Mouse (Mus musculus) CH12.LX (cell line): ENCODE measurements around the gene Rims3. TPM values are rescaled to one million over a fixed set of nuclear protein-coding genes. Genes with fewer than 3 reads are reported as not detected.

Experiments
- DNase-seq: peaks from one replicate; pipeline ENCODE4 v3.0.0-alpha.2; 2013; ENCODE audit errors: extremely low read depth
- H3K27ac ChIP-seq: 2 replicates; pipeline ENCODE4 v1.5.1; 2012; ENCODE audit warnings: low read depth, mild to moderate bottlenecking, control low read depth, moderate library complexity; ENCODE audit not compliant: insufficient read depth
- H3K27me3 ChIP-seq: replicated peaks from 2 replicates; pipeline ENCODE3; 2012; ENCODE audit warnings: inconsistent platforms
- H3K36me3 ChIP-seq, 2 experiments: replicated peaks in 1 of 2; 2 replicates each; pipeline versions ENCODE3 to v1.6.1; 2012; ENCODE audit warnings: inconsistent platforms in 1 of 2, low read length in 1 of 2, mild to moderate bottlenecking in 1 of 2, mixed read lengths in 1 of 2, moderate library complexity in 1 of 2; ENCODE audit not compliant: control insufficient read depth in 1 of 2, insufficient read depth in 1 of 2
- H3K4me1 ChIP-seq, 2 experiments: 2 replicates each; pipeline ENCODE4 v1.6.1; 2012; ENCODE audit warnings: inconsistent platforms in 1 of 2, moderate library complexity in 1 of 2; ENCODE audit not compliant: insufficient read depth in 2 of 2, control insufficient read depth in 1 of 2
- H3K4me2 ChIP-seq: 2 replicates; pipeline ENCODE4 v1.6.1; 2012; ENCODE audit warnings: low read depth, mild to moderate bottlenecking, control low read depth; ENCODE audit not compliant: poor library complexity, insufficient read depth, severe bottlenecking
- H3K4me3 ChIP-seq, 3 experiments: fragments of 150-350 bp in 1 of 3; sonication (generic) in 1 of 3; replicated peaks in 1 of 3; 2 replicates each; pipeline versions ENCODE3 to v1.5.1; 2011 to 2012; ENCODE audit warnings: low read depth in 2 of 3, low read length in 2 of 3, mild to moderate bottlenecking in 2 of 3, moderate library complexity in 2 of 3, control low read depth in 1 of 3, improper control_type of control experiment in 1 of 3, inconsistent platforms in 1 of 3, mixed read lengths in 1 of 3; ENCODE audit not compliant: poor library complexity in 1 of 3
- H3K79me2 ChIP-seq: replicated peaks from 2 replicates; pipeline ENCODE4 v1.6.1; 2012; ENCODE audit warnings: mild to moderate bottlenecking, moderate library complexity; ENCODE audit not compliant: control insufficient read depth, poor library complexity, insufficient read depth, severe bottlenecking; ENCODE audit errors: extremely low read depth
- H3K9ac ChIP-seq: 2 replicates; pipeline ENCODE4 v1.6.1; 2012; ENCODE audit warnings: low read depth, mild to moderate bottlenecking, control low read depth, moderate library complexity; ENCODE audit not compliant: insufficient read depth
- H3K9me3 ChIP-seq: replicated peaks from 2 replicates; pipeline ENCODE3; 2012; ENCODE audit warnings: low read length, inconsistent platforms, mixed read lengths
- BHLHE40 ChIP-seq: IDR thresholded peaks from 2 replicates; pipeline ENCODE4 v1.6.1; 2011; ENCODE audit warnings: mild to moderate bottlenecking, low read depth, low read length, improper control_type of control experiment
- CHD1 ChIP-seq: IDR thresholded peaks from 2 replicates; pipeline ENCODE4 v1.6.1; 2012; ENCODE audit warnings: low read depth, low read length, improper control_type of control experiment, inconsistent platforms
- CHD2 ChIP-seq: IDR thresholded peaks from 2 replicates; pipeline ENCODE4 v1.6.1; 2011; ENCODE audit warnings: low read length, improper control_type of control experiment
- CTCF ChIP-seq, 2 experiments: IDR thresholded peaks in 1 of 2; conservative IDR thresholded peaks in 1 of 2; 2 replicates each; pipeline ENCODE4 v1.5.1; 2011 to 2012; ENCODE audit warnings: low read depth in 2 of 2, low read length in 2 of 2, improper control_type of control experiment in 1 of 2, inconsistent platforms in 1 of 2, mild to moderate bottlenecking in 1 of 2, moderate library complexity in 1 of 2
- E2F4 ChIP-seq: IDR thresholded peaks from 2 replicates; pipeline ENCODE4 v1.6.1; 2011; ENCODE audit warnings: low read depth, low read length, improper control_type of control experiment; ENCODE audit not compliant: insufficient replicate concordance
- ELF1 ChIP-seq: IDR thresholded peaks from 2 replicates; pipeline ENCODE4 v1.6.1; 2014; ENCODE audit warnings: low read depth, mild to moderate bottlenecking, inconsistent platforms, low read length, improper control_type of control experiment
- EP300 ChIP-seq: IDR thresholded peaks from 2 replicates; pipeline ENCODE4 v1.6.1; 2011; ENCODE audit warnings: low read length, improper control_type of control experiment
- ETS1 ChIP-seq: conservative IDR thresholded peaks from 2 replicates; pipeline ENCODE4 v1.6.1; 2012; ENCODE audit warnings: low read depth, mild to moderate bottlenecking, inconsistent platforms, low read length, improper control_type of control experiment, moderate library complexity
- GABPA ChIP-seq: IDR thresholded peaks from 2 replicates; pipeline ENCODE4 v1.6.1; 2012; ENCODE audit warnings: low read depth, low read length, improper control_type of control experiment, inconsistent platforms; ENCODE audit not compliant: insufficient replicate concordance
- HCFC1 ChIP-seq: IDR thresholded peaks from 2 replicates; pipeline ENCODE4 v1.6.1; 2012; ENCODE audit warnings: low read depth, mild to moderate bottlenecking, inconsistent platforms, low read length, improper control_type of control experiment
- IRF4 ChIP-seq: IDR thresholded peaks from 2 replicates; pipeline ENCODE4 v1.6.1; 2014; ENCODE audit warnings: low read depth, mild to moderate bottlenecking, inconsistent platforms, low read length, improper control_type of control experiment
- JUN ChIP-seq: IDR thresholded peaks from 2 replicates; pipeline ENCODE4 v1.6.1; 2011; ENCODE audit warnings: low read depth, mild to moderate bottlenecking, low read length, improper control_type of control experiment, moderate library complexity; ENCODE audit not compliant: insufficient read depth
- MAFK ChIP-seq: IDR thresholded peaks from 2 replicates; pipeline ENCODE4 v1.6.1; 2011; ENCODE audit warnings: low read length, improper control_type of control experiment; ENCODE audit not compliant: insufficient replicate concordance
- MAX ChIP-seq: IDR thresholded peaks from 2 replicates; pipeline ENCODE4 v1.6.1; 2011; ENCODE audit warnings: low read length, improper control_type of control experiment
- MAZ ChIP-seq: IDR thresholded peaks from 2 replicates; pipeline ENCODE4 v1.6.1; 2012; ENCODE audit warnings: low read depth, mild to moderate bottlenecking, inconsistent platforms, low read length, improper control_type of control experiment, moderate library complexity
- MEF2A ChIP-seq: IDR thresholded peaks from 2 replicates; pipeline ENCODE4 v1.6.1; 2014; ENCODE audit warnings: low read depth, mild to moderate bottlenecking, inconsistent platforms, low read length, improper control_type of control experiment, borderline replicate concordance
- MXI1 ChIP-seq: IDR thresholded peaks from 2 replicates; pipeline ENCODE4 v1.6.1; 2011; ENCODE audit warnings: mild to moderate bottlenecking, low read depth, low read length, improper control_type of control experiment
- MYC ChIP-seq: IDR thresholded peaks from 2 replicates; pipeline ENCODE4 v1.6.1; 2011; ENCODE audit warnings: low read depth, mild to moderate bottlenecking, improper control_type of control experiment, low read length
- NRF1 ChIP-seq: IDR thresholded peaks from 2 replicates; pipeline ENCODE4 v1.6.1; 2014; ENCODE audit warnings: low read depth, mild to moderate bottlenecking, inconsistent platforms, low read length, improper control_type of control experiment, moderate library complexity
- PAX5 ChIP-seq: IDR thresholded peaks from 2 replicates; pipeline ENCODE4 v1.6.1; 2012; ENCODE audit warnings: low read length, inconsistent platforms, mixed read lengths
- POLR2A ChIP-seq: IDR thresholded peaks from 2 replicates; pipeline ENCODE4 v1.6.1; 2011; ENCODE audit warnings: low read depth, mild to moderate bottlenecking, improper control_type of control experiment, low read length
- POLR2AphosphoS2 ChIP-seq: IDR thresholded peaks from 2 replicates; pipeline ENCODE4 v1.6.1; 2011; ENCODE audit warnings: low read depth, low read length, improper control_type of control experiment
- RAD21 ChIP-seq: IDR thresholded peaks from 2 replicates; pipeline ENCODE4 v1.6.1; 2011; ENCODE audit warnings: low read depth, mild to moderate bottlenecking, low read length, improper control_type of control experiment, moderate library complexity
- RCOR1 ChIP-seq: conservative IDR thresholded peaks from 2 replicates; pipeline ENCODE4 v1.6.1; 2012; ENCODE audit warnings: low read depth, mild to moderate bottlenecking, inconsistent platforms, low read length, improper control_type of control experiment
- SIN3A ChIP-seq: IDR thresholded peaks from 2 replicates; pipeline ENCODE4 v1.6.1; 2012; ENCODE audit warnings: low read length, improper control_type of control experiment, inconsistent platforms
- SMC3 ChIP-seq: IDR thresholded peaks from 2 replicates; pipeline ENCODE4 v1.6.1; 2011; ENCODE audit warnings: low read depth, low read length, improper control_type of control experiment
- TBP ChIP-seq: conservative IDR thresholded peaks from 2 replicates; pipeline ENCODE4 v1.6.1; 2011; ENCODE audit warnings: low read depth, low read length, improper control_type of control experiment
- TCF12 ChIP-seq: IDR thresholded peaks from 2 replicates; pipeline ENCODE4 v1.6.1; 2014; ENCODE audit warnings: low read depth, mild to moderate bottlenecking, inconsistent platforms, low read length, improper control_type of control experiment
- UBTF ChIP-seq: IDR thresholded peaks from 2 replicates; pipeline ENCODE4 v1.6.1; 2012; ENCODE audit warnings: low read depth, mild to moderate bottlenecking, inconsistent platforms, low read length, improper control_type of control experiment, moderate library complexity
- USF1 ChIP-seq: IDR thresholded peaks from 2 replicates; pipeline ENCODE4 v1.6.1; 2014; ENCODE audit warnings: low read depth, mild to moderate bottlenecking, inconsistent platforms, low read length, improper control_type of control experiment
- ZC3H11A ChIP-seq: IDR thresholded peaks from 2 replicates; pipeline ENCODE4 v1.6.1; 2012; ENCODE audit warnings: low read depth, mild to moderate bottlenecking, inconsistent platforms, low read length, improper control_type of control experiment
- ZMIZ1 ChIP-seq: IDR thresholded peaks from 2 replicates; pipeline ENCODE4 v1.6.1; 2012; ENCODE audit warnings: low read depth, mild to moderate bottlenecking, inconsistent platforms, low read length, improper control_type of control experiment
- ZNF384 ChIP-seq: IDR thresholded peaks from 2 replicates; pipeline ENCODE4 v1.6.1; 2012; ENCODE audit warnings: low read depth, low read length, improper control_type of control experiment, inconsistent platforms
- dilution Hi-C: fragments of 300-500 bp; cut with MboI; formaldehyde crosslinking; loops from 2 replicates; pipeline ENCODE4 v1.14.3; 2020; ENCODE audit warnings: low sequenced_read_pairs; ENCODE audit not compliant: extremely low pct_unique_long_range_greater_than_20kb, extremely low pct_ligation_motif_present
- in situ Hi-C: fragments of 300-500 bp; cut with MboI; formaldehyde crosslinking; loops from 3 replicates; pipeline ENCODE4 v1.14.3; 2019; ENCODE audit warnings: low sequenced_read_pairs, low pct_ligation_motif_present, low pct_unique_long_range_greater_than_20kb, mixed read lengths
- polyA plus RNA-seq: library from polyadenylated mRNA; unstranded; fragments of >175 nt; gene quantifications from 2 replicates; pipeline ENCODE4 v1.2.1, GENCODE M21; 2012; ENCODE audit warnings: low read depth; ENCODE audit not compliant: insufficient read length
- total RNA-seq, 2 experiments: library from RNA; depleted of rRNA; stranded (reverse); fragments of 300-350 nt in 1 of 2; fragments of >200 nt in 1 of 2; gene quantifications; 2 replicates each; pipeline ENCODE4 v1.2.3; 2012 to 2014

Gene Rims3
- total and polyA plus RNA-seq, 3 experiments = 0.05 to 0.17 (median 0.13) TPM

GRCm38 (mm10) chr4:120849451-120849850, 5.2 kb upstream of the Rims3 start:
- Histone ChIP-seq H3K4me1 (peaks cover 2 to 3% of the 10 kb centered on the region in 2 experiments; a peak in 2 of 4 replicates), H3K9me3 (peaks cover 5% of the 10 kb centered on the region), H3K27me3 (peaks cover 24% of the 10 kb centered on the region), H3K27ac (no peak overlapping the region), H3K36me3 (no peaks in the 10 kb centered on the region), H3K4me3 (no peak overlapping the region)
- dilution Hi-C loops = no loop called here
- TF ChIP-seq ELF1 = no peak
- TF ChIP-seq BHLHE40 = no peak
- no peak for TF ChIP-seq EP300
- no peak for TF ChIP-seq UBTF
- no peak for TF ChIP-seq USF1
- no peak for TF ChIP-seq MEF2A
- TF ChIP-seq RCOR1 = no peak
- no peak for TF ChIP-seq RAD21
- TF ChIP-seq MAZ = no peak
- no peak for TF ChIP-seq SIN3A
- TF ChIP-seq PAX5 = no peak
- no peak for TF ChIP-seq E2F4
- TF ChIP-seq MYC = no peak
- TF ChIP-seq, all 38 proteins: peak for 0
- no peaks in the 10 kb centered on the region for H3K79me2 ChIP-seq
- no peak overlapping the region for H3K4me2 ChIP-seq
- H3K9ac ChIP-seq = no peak overlapping the region
- no peak for DNase-seq
- in situ Hi-C loops = no loop called here

GRCm38 (mm10) chr4:120850946-120851345, 3.7 kb upstream of the Rims3 start:
- dilution Hi-C loops = no loop called here
- DNase-seq = peak; percentile 56
- Histone ChIP-seq H3K36me3 (no peaks in the 10 kb centered on the region), H3K27me3 (peaks cover 24% of the 10 kb centered on the region), H3K9ac (no peak overlapping the region), H3K9me3 (peaks cover 9% of the 10 kb centered on the region), H3K79me2 (no peaks in the 10 kb centered on the region), H3K4me3 (no peak overlapping the region), H3K4me1 (peaks cover 0 to 3% of the 10 kb centered on the region in 2 experiments; a peak in 2 of 4 replicates), H3K4me2 (0 out of 2 replicates have a peak overlapping the region, but pooled peaks have one; percentile 6), H3K27ac (no peak overlapping the region)
- in situ Hi-C loops = loop anchor here (25.0 kb wide), 1 partner anchor 264 kb away; the partner anchor contains the start of gene Gm8439
- TF ChIP-seq HCFC1 (no peak), POLR2AphosphoS2 (no peak), E2F4 (no peak), ZMIZ1 (no peak), RAD21 (peak; percentile 65), MAX (no peak), ZNF384 (peak; percentile 13; the same call in 1 of the 2 replicates), TBP (no peak), CTCF (conservative IDR thresholded peaks at IDR 0.05 in 1 of 2, IDR thresholded peaks at IDR 0.05 in 1 of 2; ENCODE audit: low read depth in 2 of 2, low read length in 2 of 2) (peak; percentile 82 to 91), TCF12 (no peak), IRF4 (0 out of 2 replicates have a peak, but pooled peaks have one; percentile 9), ELF1 (no peak), CHD1 (no peak), BHLHE40 (peak; percentile 38), NRF1 (no peak), JUN (no peak), POLR2A (no peak), MEF2A (no peak; the same call in 1 of the 2 replicates), CHD2 (no peak), GABPA (no peak), MXI1 (no peak), RCOR1 (no peak), ZC3H11A (peak; percentile 67), SMC3 (peak; percentile 96), ETS1 (no peak), UBTF (no peak), MAFK (no peak)
